Comparison of ENCODE assay signal across 18 mouse cellular contexts in genomic region chr2:114130657-114131056, GRCm38 (mm10). TPM values are rescaled to one million over a fixed set of nuclear protein-coding genes. Genes with fewer than 3 reads are reported as not detected.
DNase-seq lines count a peak whose midpoint lies in the region; ATAC-seq and TF ChIP-seq lines count a peak whose summit lies in the region.
"Had no signal": no experiment of that assay in that cellular context is flagged by ENCODE, and none has a peak within 500 bp of the region (broad histone marks: within the 10 kb centered on the region; RNA-seq: fewer than 3 reads in every experiment).

No protein-coding gene starts in this region.

- 91% methylated on average over 13 of the region's 13 CpGs for WGBS in lung, embryonic 16.5 days
- WGBS in heart, embryonic 10.5 days: 66% methylated on average over 13 of the region's 13 CpGs
- 40% methylated on average over 13 of the region's 13 CpGs for WGBS in heart, postnatal 0 days
- WGBS in forebrain, embryonic 12.5 days: 93% methylated on average over 13 of the region's 13 CpGs
- 97% methylated on average over 13 of the region's 13 CpGs for WGBS in intestine, embryonic 16.5 days
- 96% methylated on average over 13 of the region's 13 CpGs for WGBS in neural tube, embryonic 15.5 days

- TF ChIP-seq CTCF in heart, postnatal 0 days (IDR thresholded peaks at IDR 0.05; ENCODE audit: low read depth): no peak

- no peaks in the 10 kb centered on the region for H3K27me3 ChIP-seq in lung, embryonic 16.5 days (ENCODE audit: control insufficient read depth, insufficient read depth, low read depth, low read length)
- H3K27me3 ChIP-seq in heart, embryonic 10.5 days (ENCODE audit: insufficient read depth, poor library complexity, severe bottlenecking): no peaks in the 10 kb centered on the region
- no peaks in the 10 kb centered on the region for H3K27me3 ChIP-seq in heart, postnatal 0 days (ENCODE audit: control insufficient read depth, insufficient read depth, low read length)
- no peaks in the 10 kb centered on the region for H3K27me3 ChIP-seq in forebrain, embryonic 12.5 days
- H3K27me3 ChIP-seq in intestine, embryonic 16.5 days (replicated peaks; ENCODE audit: control insufficient read depth, insufficient read depth, low read length): no peaks in the 10 kb centered on the region
- H3K27me3 ChIP-seq in neural tube, embryonic 15.5 days (replicated peaks): no peaks in the 10 kb centered on the region
- H3K27me3 ChIP-seq: forebrain, embryonic 13.5 days; limb, embryonic 12.5 days; midbrain, embryonic 13.5 days had no signal

- no peak overlapping the region for H3K4me2 ChIP-seq in lung, embryonic 16.5 days (ENCODE audit: low read depth, low read length)
- peak overlapping the region; percentile 13; the same call in 1 of the 2 replicates for H3K4me2 ChIP-seq in heart, postnatal 0 days (ENCODE audit: low read depth, low read length)
- no peak overlapping the region for H3K4me2 ChIP-seq in forebrain, embryonic 12.5 days
- H3K4me2 ChIP-seq in intestine, embryonic 16.5 days (ENCODE audit: low read depth, low read length): no peak overlapping the region
- no peak overlapping the region for H3K4me2 ChIP-seq in neural tube, embryonic 15.5 days
- H3K4me2 ChIP-seq: forebrain, embryonic 13.5 days; hindbrain, embryonic 14.5 days; limb, embryonic 12.5 days; midbrain, embryonic 13.5 days had no signal

- H3K9me3 ChIP-seq in lung, embryonic 16.5 days (ENCODE audit: control insufficient read depth, low read length): no peaks in the 10 kb centered on the region
- no peaks in the 10 kb centered on the region for H3K9me3 ChIP-seq in heart, embryonic 10.5 days
- H3K9me3 ChIP-seq in heart, postnatal 0 days (replicated peaks; ENCODE audit: control insufficient read depth, low read length): no peaks in the 10 kb centered on the region
- no peaks in the 10 kb centered on the region for H3K9me3 ChIP-seq in forebrain, embryonic 12.5 days
- no peaks in the 10 kb centered on the region for H3K9me3 ChIP-seq in intestine, embryonic 16.5 days (ENCODE audit: control insufficient read depth, low read length)
- no peaks in the 10 kb centered on the region for H3K9me3 ChIP-seq in neural tube, embryonic 15.5 days (replicated peaks)
- H3K9me3 ChIP-seq: forebrain, embryonic 13.5 days; limb, embryonic 12.5 days; midbrain, embryonic 13.5 days had no signal

- no peaks in the 10 kb centered on the region for H3K4me1 ChIP-seq in lung, embryonic 16.5 days (replicated peaks; ENCODE audit: control insufficient read depth, insufficient read depth, low read length)
- no peaks in the 10 kb centered on the region for H3K4me1 ChIP-seq in heart, embryonic 10.5 days
- peaks cover 12% of the 10 kb centered on the region; the same call in 1 of the 2 replicates for H3K4me1 ChIP-seq in heart, postnatal 0 days (ENCODE audit: control insufficient read depth, insufficient read depth)
- H3K4me1 ChIP-seq in forebrain, embryonic 12.5 days: no peaks in the 10 kb centered on the region
- no peaks in the 10 kb centered on the region for H3K4me1 ChIP-seq in intestine, embryonic 16.5 days (ENCODE audit: control insufficient read depth, insufficient read depth, low read length)
- H3K4me1 ChIP-seq in neural tube, embryonic 15.5 days: no peaks in the 10 kb centered on the region
- H3K4me1 ChIP-seq: forebrain, embryonic 13.5 days; limb, embryonic 12.5 days; midbrain, embryonic 13.5 days had no signal

- peaks cover 37% of the 10 kb centered on the region for H3K36me3 ChIP-seq in lung, embryonic 16.5 days (ENCODE audit: control insufficient read depth, insufficient read depth, low read length)
- H3K36me3 ChIP-seq in heart, embryonic 10.5 days: peaks cover 75% of the 10 kb centered on the region
- peaks cover 58% of the 10 kb centered on the region for H3K36me3 ChIP-seq in heart, postnatal 0 days (replicated peaks; ENCODE audit: control insufficient read depth, insufficient read depth, low read length)
- peaks cover 71% of the 10 kb centered on the region for H3K36me3 ChIP-seq in forebrain, embryonic 12.5 days (replicated peaks)
- peaks cover 13% of the 10 kb centered on the region; the same call in 1 of the 2 replicates for H3K36me3 ChIP-seq in intestine, embryonic 16.5 days (ENCODE audit: control insufficient read depth, insufficient read depth, low read length)
- H3K36me3 ChIP-seq in neural tube, embryonic 15.5 days: peaks cover 65% of the 10 kb centered on the region

- no peak overlapping the region for H3K27ac ChIP-seq in lung, embryonic 16.5 days (ENCODE audit: low read length)
- peak overlapping the region; percentile 2; the same call in 1 of the 2 replicates for H3K27ac ChIP-seq in heart, embryonic 10.5 days
- H3K27ac ChIP-seq in heart, postnatal 0 days (ENCODE audit: low read depth): peak overlapping the region; percentile 88
- no peak overlapping the region for H3K27ac ChIP-seq in forebrain, embryonic 12.5 days
- H3K27ac ChIP-seq in intestine, embryonic 16.5 days (ENCODE audit: low read length): no peak overlapping the region
- no peak overlapping the region for H3K27ac ChIP-seq in neural tube, embryonic 15.5 days (replicated peaks)
- H3K27ac ChIP-seq: forebrain, embryonic 13.5 days; hindbrain, embryonic 14.5 days; limb, embryonic 12.5 days; liver, embryonic 14.5 days; midbrain, embryonic 13.5 days had no signal

- no peak overlapping the region for H3K9ac ChIP-seq in lung, embryonic 16.5 days (ENCODE audit: low read length)
- 0 out of 2 replicates have a peak overlapping the region, but pooled peaks have one; percentile 20 for H3K9ac ChIP-seq in heart, postnatal 0 days (replicated peaks; ENCODE audit: low read depth, low read length)
- no peak overlapping the region for H3K9ac ChIP-seq in forebrain, embryonic 12.5 days
- H3K9ac ChIP-seq in intestine, embryonic 16.5 days (ENCODE audit: low read depth, low read length): no peak overlapping the region
- H3K9ac ChIP-seq in neural tube, embryonic 15.5 days (replicated peaks): no peak overlapping the region
- H3K9ac ChIP-seq: forebrain, embryonic 13.5 days; hindbrain, embryonic 14.5 days; limb, embryonic 12.5 days; liver, embryonic 14.5 days; midbrain, embryonic 13.5 days had no signal

- DNase-seq in lung, adult 18-20 months: no peak
- DNase-seq in heart, embryonic 10.5 days (ENCODE audit: low spot score): no peak
- DNase-seq in heart, postnatal 0 days (ENCODE audit: low spot score): peak; percentile 74
- DNase-seq: cerebellum, adult 2 months; kidney, adult 9 months; kidney, postnatal 4 days; spleen, adult 18-20 months; thymus, adult 18-20 months had no signal

- no peak overlapping the region for H3K4me3 ChIP-seq in lung, embryonic 16.5 days (ENCODE audit: low read length)
- no peak overlapping the region for H3K4me3 ChIP-seq in heart, embryonic 10.5 days
- no peak overlapping the region for H3K4me3 ChIP-seq in heart, postnatal 0 days (ENCODE audit: low read depth, low read length)
- H3K4me3 ChIP-seq in forebrain, embryonic 12.5 days (replicated peaks): no peak overlapping the region
- no peak overlapping the region for H3K4me3 ChIP-seq in intestine, embryonic 16.5 days (ENCODE audit: low read length)
- H3K4me3 ChIP-seq in neural tube, embryonic 15.5 days (replicated peaks): no peak overlapping the region
- H3K4me3 ChIP-seq: forebrain, embryonic 13.5 days; limb, embryonic 12.5 days; midbrain, embryonic 13.5 days had no signal

- TF ChIP-seq EP300 in heart, postnatal 0 days (IDR thresholded peaks at IDR 0.05; ENCODE audit: low read depth): no peak; the same call in 1 of the 2 replicates

- ATAC-seq in lung, embryonic 16.5 days (ENCODE audit: low read depth): 0 out of 2 replicates have a peak, but pooled peaks have one; percentile 23
- peak; percentile 87 for ATAC-seq in heart, postnatal 0 days (ENCODE audit: insufficient read depth, low read depth)
- ATAC-seq in forebrain, embryonic 12.5 days (ENCODE audit: low FRiP score): no peak
- no peak for ATAC-seq in intestine, embryonic 16.5 days
- ATAC-seq in neural tube, embryonic 15.5 days (ENCODE audit: low FRiP score): no peak
- ATAC-seq: forebrain, embryonic 13.5 days; lung, postnatal 0 days; midbrain, embryonic 13.5 days had no signal

RNA-seq across cellular contexts. Expression of gene Aqr, which starts 56.2 kb away (rescaled TPM):
- 34.6 and 38.5 TPM in 2 replicates for polyA plus RNA-seq in lung, embryonic 16.5 days (2015; fragmentation: Nextera tagmentation; extraction: Ambion mirVana)
- 31.1 and 39.0 TPM in 2 replicates for polyA plus RNA-seq in heart, embryonic 10.5 days (2016; fragmentation: Nextera tagmentation; extraction: Ambion mirVana)
- total RNA-seq in heart, postnatal 0 days (2014; rRNA removed; ENCODE audit: low replicate concordance): 15.0 and 16.1 TPM in 2 replicates
- polyA plus RNA-seq in heart, postnatal 0 days (2015; fragmentation: Nextera tagmentation; extraction: Ambion mirVana): 15.9 and 18.6 TPM in 2 replicates
- polyA plus RNA-seq in forebrain, embryonic 12.5 days (2016; fragmentation: Nextera tagmentation; extraction: Ambion mirVana): 58.9 and 71.2 TPM in 2 replicates
- 27.5 and 29.7 TPM in 2 replicates for polyA plus RNA-seq in intestine, embryonic 16.5 days (2015; fragmentation: Nextera tagmentation; extraction: Ambion mirVana)
- polyA plus RNA-seq in neural tube, embryonic 15.5 days (2015; fragmentation: Nextera tagmentation; extraction: Ambion mirVana): 33.5 and 36.9 TPM in 2 replicates

Comparison
In these comparisons a context has a peak if more than half of its experiments do, and no peak if none do; other contexts are left out.
1. ATAC-seq: peak in lung, embryonic 16.5 days (single experiment) and heart, postnatal 0 days (single experiment); none in forebrain, embryonic 12.5 days (single experiment), intestine, embryonic 16.5 days (single experiment) and neural tube, embryonic 15.5 days (single experiment).
2. H3K27ac ChIP-seq: peak in heart, embryonic 10.5 days (single experiment) and heart, postnatal 0 days (single experiment); none in lung, embryonic 16.5 days (single experiment), forebrain, embryonic 12.5 days (single experiment), intestine, embryonic 16.5 days (single experiment) and neural tube, embryonic 15.5 days (single experiment).